Mouse (Mus musculus): ENCODE data around the gene Glrx3.
"Not testable (repeated sequence)": the region's sequence is repeated elsewhere in the genome, so short reads cannot be mapped to it uniquely, and the experiment has no call there.

Glrx3 gene

DNA sequence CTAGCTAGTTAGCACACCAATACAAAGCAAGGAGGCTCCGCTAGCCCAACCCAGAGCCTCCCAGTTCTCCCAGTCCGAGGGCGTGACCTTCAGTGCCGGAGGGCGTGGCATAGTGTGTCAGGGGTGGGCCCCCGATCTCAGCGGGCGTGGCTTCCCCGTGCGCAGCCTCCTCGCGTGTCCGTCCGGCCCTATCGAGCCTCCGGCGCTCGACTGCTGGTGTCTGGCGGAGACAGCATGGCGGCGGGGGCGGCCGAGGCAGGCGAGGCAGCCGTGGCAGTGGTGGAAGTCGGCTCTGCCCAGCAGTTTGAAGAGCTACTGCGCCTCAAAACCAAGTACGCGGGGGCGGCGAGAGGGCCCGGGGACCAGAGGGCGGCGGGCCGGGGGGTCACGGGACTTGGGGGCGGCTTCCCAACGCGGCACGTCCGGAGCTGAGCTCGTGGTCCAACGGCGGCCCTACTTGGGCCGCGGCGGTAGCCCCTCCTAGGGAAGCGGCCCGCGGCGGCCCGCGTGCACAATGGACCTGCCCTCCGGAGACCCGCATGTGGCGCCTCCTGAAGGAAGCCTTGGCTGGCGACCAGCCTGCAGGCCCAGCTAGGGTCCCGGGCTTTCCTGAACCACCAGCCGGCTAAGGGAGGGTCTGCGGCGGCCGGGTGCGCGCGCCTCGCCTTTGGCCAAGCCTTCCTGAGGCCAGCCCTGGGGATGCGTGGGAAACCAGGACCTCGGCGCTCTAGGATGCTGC, at the start of gene Glrx3:
Gene Glrx3 (plus strand): TSS at position 175 of the 739 bp plus-strand sequence.
- in situ Hi-C loops (cut with MboI): no loop called here

DNA sequence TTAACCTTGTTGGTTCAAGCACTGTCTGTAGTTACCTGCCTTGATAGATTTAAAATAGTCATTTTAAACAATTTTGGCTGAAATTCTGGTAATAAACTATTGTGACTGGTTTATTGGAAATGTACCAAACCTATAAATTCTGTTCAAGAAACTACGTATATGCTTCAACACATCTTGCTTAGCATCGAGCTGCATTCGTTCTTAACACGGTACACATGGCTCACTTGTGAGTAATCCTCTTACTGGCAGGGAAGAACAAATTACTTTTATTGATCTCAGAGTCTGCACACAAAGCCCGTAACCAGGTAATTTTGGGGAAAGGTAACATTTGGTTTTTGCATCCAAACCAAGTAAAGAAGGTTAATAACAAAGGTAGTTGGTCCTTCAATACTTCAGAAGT, 49.6 kb upstream of the Glrx3 start:
- in situ Hi-C loops (cut with MboI): no loop called here

GRCm38 (mm10) chr7:137395421-137395820, 42.0 kb upstream of the Glrx3 start:
- in situ Hi-C loops (cut with MboI): no loop called here

- in situ Hi-C loops (cut with MboI): no loop called here
Observed at GRCm38 (mm10) chr7:137397361-137397910, 40.0 kb upstream of the Glrx3 start.

- in situ Hi-C loops (cut with MboI): no loop called here
Observed at GRCm38 (mm10) chr7:137398973-137399372, 38.4 kb upstream of the Glrx3 start.

DNA sequence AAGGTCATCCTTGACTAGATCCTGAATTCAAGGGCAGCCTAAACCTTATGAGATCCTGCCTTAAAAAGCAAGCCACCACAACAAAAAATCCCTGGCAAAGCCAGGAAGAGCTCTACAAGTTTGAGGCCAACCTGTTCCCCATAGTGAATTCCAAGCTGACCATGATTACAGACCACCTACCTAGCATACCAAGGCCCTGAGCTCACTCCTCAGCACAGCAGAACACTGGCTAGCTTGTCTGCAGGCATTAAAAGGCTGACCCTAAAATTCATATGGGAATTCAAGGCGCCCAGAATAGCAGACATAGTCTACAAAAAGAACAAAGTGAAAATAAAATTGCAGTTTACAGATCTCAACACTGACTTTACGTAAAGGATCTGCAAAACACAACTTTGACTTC, 33.3 kb upstream of the Glrx3 start:
- in situ Hi-C loops (cut with MboI): no loop called here

DNA sequence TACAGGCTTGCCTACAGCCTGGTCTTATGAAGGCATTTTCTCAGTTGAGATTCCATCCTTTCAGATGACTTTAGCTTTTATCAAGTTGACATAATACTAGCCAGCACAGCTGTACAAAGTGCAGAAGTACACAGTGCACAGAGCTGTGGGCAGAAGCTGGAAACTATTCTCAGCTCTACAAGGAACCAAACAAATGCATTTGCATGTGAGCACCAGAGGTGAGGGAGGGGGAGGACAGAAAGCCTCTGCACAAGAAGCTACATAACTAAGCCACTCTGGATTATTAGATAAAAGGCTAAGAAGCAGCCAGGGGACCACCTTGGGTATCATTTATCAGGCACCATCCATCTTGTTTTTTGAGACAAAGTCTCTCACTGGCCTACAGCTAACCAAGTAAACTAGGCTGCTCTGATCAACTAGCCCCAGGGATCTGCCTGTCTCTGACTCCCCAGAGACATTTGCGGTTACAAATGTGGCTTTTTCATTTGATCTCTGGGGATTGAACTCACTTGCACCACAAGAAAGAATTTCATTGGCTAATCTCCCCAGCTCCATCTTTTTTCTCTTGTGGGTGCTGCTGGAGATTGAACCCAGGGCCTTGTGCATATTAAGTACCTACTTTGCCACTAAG, 29.9 kb upstream of the Glrx3 start:
- in situ Hi-C loops (cut with MboI): no loop called here

- in situ Hi-C loops (cut with MboI): no loop called here
Observed at GRCm38 (mm10) chr7:137410337-137411197, 26.8 kb upstream of the Glrx3 start, which contains the start of gene 9430038I01Rik. TSS of gene 9430038I01Rik (minus strand) at chr7:137410762.

- in situ Hi-C loops (cut with MboI): no loop called here
Observed at GRCm38 (mm10) chr7:137414710-137415109, 22.7 kb upstream of the Glrx3 start.

- in situ Hi-C loops (cut with MboI): no loop called here
Observed at GRCm38 (mm10) chr7:137420550-137420949, 16.9 kb upstream of the Glrx3 start.

DNA sequence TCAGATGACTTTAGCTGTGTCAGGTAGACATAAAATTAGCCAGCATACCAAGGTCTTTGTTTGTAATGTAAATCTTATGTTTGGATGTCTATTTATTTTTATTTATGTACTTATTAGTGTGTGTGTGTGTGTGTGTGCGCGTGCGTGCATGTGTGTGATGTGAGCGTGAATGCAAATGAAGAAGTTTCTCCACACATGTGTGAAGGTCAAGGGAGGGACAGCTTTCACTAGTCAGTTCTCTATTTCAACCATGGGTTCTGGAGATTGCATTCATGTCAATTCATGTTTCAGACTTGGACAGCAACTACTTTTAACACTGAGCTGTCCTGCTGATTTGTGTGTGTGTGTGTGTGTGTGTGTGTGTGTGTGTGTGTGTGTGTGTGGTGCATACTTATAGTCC, 16.2 kb upstream of the Glrx3 start:
- in situ Hi-C loops (cut with MboI): no loop called here

DNA sequence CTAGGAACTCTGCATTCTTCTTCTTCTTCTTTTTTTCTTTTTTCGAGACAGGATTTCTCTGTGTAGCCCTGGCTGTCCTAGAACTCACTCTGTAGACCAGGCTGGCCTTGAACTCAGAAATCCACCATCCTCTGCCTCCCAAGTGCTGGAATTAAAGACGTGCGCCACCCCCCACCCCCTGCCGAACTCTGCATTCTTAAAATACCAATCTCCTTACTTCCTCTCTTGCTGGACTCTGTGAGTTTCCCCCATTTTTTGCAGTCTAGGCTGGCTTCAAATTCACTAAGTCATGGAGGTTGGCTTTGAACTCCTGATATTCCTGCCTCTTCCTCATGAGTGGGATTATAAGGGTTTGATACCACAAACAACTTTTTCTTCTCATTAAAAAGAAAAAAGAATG, 10.7 kb upstream of the Glrx3 start:
- in situ Hi-C loops (cut with MboI): no loop called here

DNA sequence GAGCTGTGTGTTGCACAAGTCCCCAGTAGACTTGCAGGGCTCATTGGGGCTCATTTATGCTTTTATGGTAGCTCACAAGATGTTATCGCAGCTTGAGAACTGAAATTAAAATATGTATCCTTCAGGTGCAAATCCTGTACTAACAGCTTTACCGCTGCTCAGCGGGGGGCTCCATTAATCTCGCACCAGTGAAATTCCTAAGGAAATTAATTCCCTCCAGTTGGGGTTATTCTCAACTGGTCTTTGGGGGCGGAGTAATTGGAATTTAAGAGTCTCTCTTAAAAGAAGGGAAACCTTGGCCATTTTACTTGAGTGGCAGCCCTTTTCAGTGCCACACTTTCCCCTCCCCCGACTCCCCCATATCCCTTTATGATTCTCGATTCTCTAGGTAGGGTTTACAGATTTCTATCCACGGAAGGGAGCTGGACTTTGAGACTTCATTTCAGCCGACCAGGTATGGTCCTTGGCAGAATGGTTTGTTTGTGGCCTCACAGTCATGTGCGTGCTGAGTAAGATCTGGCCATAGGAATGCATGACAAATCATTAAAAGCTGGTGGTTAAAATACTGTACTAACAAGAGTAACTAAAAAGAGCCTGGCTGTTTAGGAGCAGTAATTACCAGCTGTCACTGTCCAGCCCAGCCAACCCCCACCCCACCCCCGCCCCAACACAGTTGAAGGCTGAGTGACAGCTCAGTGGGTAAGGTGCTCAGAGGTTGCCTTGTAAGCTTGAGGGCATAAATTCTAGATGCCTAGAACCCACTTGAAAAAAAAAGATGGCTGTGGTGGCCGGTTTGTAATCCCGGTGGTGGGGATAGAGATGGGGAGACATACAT, 5.4 kb upstream of the Glrx3 start:
- in situ Hi-C loops (cut with MboI): no loop called here

- in situ Hi-C loops (cut with MboI): no loop called here
Observed at GRCm38 (mm10) chr7:137436901-137437300, 513 bp upstream of the Glrx3 start.

DNA sequence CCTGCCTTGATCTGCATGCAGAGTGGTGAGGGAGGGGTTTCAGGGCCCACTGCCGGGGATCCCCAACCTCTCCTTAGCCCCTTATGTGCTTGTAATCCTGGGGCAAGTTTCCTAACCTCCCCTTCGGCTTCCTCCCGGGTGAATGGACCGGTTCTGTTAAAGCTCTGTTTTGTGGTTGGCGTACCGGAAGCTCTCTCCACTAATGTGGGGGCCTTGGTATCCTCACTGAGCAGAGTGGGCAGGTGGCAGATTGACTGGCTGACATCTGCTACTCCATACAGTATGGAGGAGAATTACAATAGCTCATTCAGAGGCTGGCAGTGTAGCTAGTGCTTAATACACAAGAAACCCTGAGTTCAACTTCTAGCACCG, 751 bp downstream of the Glrx3 start:
- in situ Hi-C loops (cut with MboI): no loop called here

DNA sequence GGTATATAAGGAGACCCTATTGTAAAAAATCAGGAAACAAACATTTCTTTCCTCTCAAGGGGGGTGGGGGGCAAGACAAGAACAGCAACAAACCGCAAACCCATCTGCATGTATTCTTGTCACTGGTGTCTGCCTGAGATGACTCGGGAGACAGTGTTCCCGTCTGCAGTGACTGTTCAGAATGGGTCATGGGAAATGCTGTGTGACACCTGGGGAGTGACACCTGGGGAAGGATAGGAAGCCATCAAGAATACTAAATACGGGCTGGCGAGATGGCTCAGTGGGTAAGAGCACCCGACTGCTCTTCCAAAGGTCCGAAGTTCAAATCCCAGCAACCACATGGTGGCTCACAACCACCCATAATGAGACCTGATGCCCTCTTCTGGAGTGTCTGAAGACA, 1.5 kb downstream of the Glrx3 start:
- in situ Hi-C loops (cut with MboI): not testable (repeated sequence)

- in situ Hi-C loops (cut with MboI): no loop called here
Observed at GRCm38 (mm10) chr7:137442951-137443350, 5.5 kb downstream of the Glrx3 start.

- in situ Hi-C loops (cut with MboI): no loop called here
Observed at GRCm38 (mm10) chr7:137445321-137445720, 7.9 kb downstream of the Glrx3 start.

DNA sequence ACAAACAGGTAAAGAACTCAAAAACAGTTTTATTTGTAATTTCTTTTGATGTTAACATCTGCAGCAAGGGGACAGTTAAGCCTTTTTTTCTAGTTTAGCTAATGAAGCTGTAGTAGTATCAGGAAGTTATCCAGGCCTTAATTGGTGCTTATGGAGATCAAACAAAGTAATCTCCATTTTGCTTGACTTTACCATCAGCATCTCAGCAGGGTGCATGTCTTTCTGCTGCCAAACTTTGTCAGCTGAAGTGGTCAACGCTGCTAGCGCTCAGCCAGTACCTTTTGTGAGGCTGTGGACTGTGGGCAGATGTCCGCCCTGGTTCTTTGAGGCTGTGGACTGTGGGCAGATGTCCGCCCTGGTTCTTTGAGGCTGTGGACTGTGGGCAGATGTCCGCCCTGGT, 24.0 kb downstream of the Glrx3 start:
- in situ Hi-C loops (cut with MboI): no loop called here

DNA sequence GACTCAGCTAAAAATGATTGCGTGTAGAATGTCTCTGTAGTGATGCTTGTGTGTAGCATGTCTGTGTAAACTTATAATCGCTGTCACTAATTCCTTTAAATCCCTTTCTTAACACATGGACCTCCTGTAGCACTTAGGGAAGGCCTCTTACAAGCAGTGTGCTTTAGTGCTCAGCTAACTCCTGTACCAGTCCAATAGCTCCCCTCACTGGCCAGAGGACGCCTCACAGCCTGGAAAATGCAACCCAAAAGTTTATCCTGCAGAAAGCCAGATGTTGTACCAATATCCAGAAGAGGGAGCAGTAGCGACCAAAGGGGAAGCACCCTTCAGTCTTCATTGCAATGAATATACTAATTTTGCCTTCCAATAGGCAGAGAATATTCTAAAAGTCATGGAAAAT, 30.8 kb downstream of the Glrx3 start:
- in situ Hi-C loops (cut with MboI): no loop called here

DNA sequence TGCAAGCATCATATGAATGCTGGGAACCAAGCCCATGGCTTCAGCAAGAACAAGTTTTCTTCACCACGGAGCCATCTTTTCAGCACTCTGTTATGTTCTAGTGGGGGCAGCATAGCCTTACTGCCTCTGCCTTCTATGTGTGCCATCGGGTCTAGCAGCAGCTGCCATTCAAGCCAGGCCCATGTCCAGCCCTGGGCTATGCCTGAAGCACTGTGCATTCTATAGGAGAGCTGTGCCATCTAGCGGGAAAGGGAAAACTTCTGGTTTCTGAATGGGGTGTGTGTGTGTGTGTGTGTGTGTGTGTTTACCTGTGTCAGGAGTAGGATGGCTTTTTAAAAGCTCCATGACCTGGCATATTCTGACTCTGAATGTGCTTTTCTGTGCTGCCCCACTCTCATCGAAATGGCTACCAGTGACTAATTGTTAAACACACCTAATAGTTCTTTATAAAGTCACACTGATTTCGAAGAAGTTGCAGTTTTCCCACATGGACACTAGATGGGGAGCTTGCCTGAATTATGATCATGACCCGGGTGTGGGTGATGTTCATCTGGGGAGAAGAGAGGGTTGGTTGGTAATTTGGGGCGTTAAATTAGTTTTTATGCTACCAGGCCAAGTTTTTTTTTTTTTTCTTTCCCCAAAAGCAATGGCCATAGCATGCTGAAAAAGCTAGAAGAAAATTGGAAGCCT, 34.2 kb downstream of the Glrx3 start:
- in situ Hi-C loops (cut with MboI): loop anchor here (10.0 kb wide), 2 partner anchors 313 to 1353 kb away; no protein-coding TSS in a partner anchor
